Mouse (Mus musculus) brain, embryonic 18.5 days (tissue): ENCODE data around the gene Tmem91.
"Not testable (repeated sequence)": the region's sequence is repeated elsewhere in the genome, so short reads cannot be mapped to it uniquely, and the experiment has no call there.

Experiments
- DNase-seq: peaks from one replicate; pipeline ENCODE4 v3.0.0-alpha.2; 2012; ENCODE audit warnings: low read depth, low spot score

The Tmem91 gene

DNA sequence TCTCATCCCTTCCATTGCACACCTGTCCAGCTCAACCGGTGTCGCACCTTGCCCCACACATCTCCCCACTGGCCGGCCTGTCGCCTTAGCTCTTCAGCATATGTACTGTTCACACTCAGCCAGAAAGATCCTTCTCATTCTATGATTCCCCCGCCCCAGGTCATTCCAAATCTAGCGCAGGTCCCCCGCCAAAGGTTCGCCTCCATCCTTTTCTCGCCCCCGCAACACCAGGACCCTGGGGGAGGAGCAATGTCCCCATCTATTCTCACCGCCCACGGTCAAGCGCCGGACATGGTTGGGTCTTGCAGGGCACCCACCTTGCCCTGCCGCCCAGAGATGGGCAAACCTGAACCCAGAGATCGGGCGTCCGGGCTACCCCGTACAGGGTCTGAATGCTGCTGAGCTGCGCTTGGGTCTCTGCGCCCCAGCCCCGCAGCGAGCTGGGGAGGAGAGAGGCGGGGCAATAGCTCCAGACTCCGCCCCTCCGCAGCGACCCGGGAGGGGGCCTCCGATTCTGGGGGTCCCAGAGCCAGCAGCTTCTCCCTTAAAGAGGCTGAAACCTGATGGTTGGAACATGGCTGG is at the start of gene Tmem91:
Gene Tmem91 (minus strand): TSS at position 448 of the 582 bp plus-strand sequence.
- no peak for DNase-seq

DNA sequence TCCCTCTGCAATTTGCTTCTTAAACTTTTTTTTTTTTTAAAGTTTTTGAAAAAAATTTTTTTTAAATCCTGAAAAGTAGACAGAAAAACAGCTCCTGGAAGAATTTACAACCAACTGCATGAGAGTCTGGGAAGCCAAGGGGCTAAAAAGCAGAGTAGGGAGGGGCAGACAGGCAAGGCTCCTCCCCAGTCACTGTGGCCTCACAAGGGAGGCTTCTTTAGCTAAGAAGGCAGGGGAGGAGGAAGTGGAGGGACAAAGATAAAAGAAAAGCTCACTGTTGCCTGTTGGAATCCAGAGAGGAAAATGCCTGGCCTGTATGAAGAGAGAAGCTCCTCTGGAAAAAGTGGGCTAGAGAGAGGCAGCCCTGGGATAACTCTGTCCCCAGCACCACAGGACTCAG is 46.8 kb upstream of the Tmem91 start:
- DNase-seq: not testable (repeated sequence)

DNA sequence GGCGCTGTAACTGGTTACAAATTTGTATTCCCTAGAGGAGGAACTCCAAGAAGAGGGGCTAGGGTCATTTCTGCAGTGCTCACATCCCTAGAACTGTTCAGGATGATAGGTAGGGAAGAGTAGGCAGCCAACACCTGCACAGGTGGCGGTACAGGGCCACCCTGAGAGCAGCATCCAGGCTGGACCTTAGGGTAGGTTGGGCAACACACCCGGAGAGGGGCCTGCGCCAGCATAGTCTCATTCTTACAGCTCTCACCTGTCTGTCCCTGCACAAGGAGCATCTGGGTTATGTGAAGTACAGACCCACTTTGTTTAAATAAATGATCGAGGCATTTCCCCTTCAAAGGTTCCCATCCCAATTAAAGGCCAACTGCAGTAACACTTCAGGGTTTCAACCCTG is 45.8 kb upstream of the Tmem91 start:
- DNase-seq: no peak

DNA sequence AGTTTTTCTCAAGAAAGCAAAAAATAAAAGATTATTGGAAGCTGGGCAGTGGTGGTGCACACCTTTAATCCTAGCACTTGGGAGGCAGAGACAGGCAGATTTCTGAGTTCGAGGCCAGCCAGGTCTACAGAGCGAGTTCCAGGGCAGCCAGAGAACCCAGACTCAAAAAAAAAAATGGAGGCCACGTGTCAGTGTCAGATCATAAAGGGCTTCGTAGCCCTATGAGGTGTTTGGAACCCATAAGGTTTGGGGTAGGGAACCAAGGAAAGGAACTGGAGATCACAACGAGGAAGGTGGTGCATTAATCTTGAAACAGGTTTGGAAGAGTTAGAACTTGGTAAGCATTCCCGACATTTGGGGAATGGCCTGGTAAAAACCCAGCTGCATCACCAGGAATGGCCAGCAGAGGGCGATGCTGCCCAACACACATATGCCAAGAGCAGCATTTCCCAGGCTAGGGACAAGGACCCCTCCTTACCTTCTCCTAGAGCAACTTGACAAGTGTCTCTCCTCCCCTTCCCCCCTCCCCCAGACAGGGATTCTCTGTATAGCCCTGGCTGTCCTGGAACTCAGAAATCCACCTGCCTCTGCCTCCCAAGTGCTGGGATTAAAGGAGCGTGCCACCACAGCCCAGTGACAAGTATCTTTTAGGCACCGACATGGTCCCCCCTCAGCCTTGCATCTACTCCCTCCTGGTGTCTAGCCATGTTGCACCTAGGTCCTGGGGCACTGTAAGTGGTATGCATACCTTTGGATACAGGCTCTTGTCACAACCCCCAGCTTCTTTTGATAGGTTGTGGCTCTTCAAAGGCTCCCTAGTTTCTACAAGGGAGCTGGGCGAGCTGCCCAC is 45.0 kb upstream of the Tmem91 start:
- no peak for DNase-seq

DNA sequence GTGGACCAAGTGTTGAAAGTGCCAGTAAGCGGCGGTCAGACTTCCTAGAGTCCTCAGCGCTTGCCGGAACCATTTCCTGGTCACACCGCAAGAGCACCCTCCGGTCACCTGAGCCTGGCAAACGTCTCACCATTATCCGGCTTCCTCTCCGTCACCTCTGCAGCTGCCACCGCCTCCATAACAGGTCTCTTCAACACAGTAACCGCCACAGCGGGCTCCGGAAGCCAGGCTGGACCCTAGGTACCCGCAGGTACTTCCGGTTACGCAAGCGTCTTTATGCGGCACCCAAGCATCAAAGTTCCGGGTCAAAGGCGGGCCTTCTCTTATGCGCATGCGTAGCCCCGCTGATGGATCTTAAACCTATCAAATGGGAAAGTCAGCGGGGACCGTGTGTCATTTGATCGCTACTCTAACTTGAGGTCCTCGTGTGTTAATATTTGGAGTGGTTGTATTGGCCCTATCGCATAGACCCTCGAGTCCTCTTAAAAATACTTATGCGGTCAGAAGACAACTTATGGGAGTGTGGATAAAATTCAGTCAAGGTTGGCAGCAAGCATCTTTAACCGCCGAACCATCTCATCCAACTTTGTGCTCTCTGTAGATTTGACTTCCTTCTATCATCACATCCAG is 43.9 kb upstream of the Tmem91 start, which contains the start of gene Ccdc97:
Gene Ccdc97 (minus strand): TSS at position 301 of the 630 bp plus-strand sequence.
- DNase-seq: peak; percentile 91

DNA sequence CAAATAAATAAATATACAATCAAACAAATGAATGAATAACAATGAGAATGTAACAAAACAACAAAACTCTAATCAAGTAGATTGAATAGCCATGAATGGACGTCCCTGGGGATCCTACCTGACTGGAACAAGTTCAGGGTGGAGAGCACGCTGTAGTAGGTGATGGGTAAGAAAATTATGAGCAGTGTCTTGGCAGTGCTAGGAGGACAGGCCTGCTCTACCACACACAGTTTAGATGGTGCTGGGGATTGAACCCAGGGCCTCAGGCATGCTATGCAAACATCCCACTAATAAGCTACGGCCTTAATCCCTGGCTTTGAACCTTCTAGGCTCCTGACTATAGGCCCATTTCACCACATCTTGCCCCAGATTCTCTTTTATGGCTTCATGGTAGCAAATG is 42.5 kb upstream of the Tmem91 start:
- no peak for DNase-seq

DNA sequence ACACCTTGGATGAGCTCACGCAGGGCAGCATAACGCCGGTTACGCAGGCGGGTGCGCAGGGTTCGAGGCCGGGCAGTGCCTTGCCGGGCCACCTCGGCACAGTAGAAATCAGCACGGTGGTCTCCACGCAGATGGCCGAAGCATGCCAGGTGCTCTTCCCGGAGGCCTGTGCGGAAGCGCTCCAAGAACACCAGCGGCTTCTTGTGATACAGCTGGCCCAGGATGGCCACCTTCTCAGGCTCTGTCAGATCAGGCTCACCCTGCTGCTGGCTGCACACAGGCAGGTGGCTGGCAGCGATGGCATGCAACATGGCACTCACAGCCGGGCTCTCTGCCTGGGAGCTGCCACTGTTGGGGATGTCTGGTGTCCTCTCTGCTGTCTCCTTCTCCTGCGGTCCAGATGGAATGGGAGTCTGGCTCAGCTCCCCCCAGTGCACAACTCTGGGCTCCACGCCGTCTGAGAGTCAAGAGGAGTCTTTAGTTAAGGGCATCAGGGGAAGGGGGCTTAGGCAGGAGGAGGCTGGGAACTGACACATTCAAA is 40.8 kb upstream of the Tmem91 start:
- DNase-seq: no peak

DNA sequence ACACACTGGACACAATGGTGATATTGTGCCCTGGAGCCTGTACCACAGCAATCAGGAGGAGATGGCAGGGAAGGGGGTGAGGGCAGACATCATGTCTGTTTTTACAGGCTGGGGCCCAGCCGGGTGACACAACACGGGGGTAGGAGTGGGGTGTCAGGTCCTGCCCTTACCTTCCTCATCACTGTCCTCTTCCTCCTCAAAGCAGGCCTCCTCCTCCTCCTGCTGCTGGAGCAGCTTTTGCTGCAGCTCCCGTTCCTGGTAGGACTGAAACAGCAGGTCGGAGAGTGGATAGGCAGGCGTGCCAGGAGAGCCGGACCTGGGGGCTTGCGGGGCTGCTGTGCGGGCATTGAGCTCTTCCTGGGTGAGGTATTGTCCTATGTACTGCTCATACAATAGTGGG is 39.6 kb upstream of the Tmem91 start:
- no peak for DNase-seq

DNA sequence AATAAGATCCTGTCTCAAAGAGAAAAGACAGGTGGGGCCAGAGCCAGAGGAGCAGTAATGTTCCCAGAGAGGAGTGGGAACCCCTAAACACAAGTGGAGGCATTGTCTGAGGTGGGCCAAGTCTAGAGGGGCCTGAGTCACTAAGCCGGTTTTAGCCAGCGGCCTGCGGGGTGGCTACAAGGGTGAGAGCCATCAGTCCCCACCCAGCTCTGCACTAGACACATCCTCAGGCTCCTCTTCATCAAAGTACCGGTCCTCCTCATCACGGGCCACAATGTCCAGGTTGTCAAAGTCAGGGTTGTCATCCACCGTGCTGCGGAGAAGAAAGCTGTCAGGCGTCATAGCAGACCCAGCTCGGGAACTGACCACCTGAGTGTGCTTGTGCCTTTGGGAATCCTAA is 37.8 kb upstream of the Tmem91 start:
- no peak for DNase-seq

DNA sequence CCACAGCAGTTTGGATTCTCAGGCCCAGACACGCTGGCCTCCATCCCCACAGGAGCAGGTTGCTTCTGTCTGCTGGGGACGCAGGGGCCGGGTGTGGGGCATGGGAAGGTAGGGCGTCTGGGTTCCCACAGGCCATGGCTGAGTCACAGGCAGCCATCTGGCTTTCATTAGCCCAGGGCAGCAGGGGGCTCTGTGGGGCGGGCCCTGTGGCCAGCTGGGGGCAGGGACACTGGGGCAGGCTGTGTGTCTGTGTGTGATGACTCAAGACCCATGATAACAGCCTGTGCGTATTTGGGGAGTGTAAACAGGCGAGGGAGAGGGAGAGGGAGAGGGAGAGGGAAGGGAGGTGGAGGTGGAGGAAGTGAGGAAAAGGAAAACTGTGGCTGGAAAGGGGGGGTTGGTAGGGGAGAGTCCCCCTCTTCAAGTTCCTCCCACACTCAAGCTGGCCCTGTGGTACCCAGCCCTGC is 36.8 kb upstream of the Tmem91 start:
- no peak for DNase-seq

DNA sequence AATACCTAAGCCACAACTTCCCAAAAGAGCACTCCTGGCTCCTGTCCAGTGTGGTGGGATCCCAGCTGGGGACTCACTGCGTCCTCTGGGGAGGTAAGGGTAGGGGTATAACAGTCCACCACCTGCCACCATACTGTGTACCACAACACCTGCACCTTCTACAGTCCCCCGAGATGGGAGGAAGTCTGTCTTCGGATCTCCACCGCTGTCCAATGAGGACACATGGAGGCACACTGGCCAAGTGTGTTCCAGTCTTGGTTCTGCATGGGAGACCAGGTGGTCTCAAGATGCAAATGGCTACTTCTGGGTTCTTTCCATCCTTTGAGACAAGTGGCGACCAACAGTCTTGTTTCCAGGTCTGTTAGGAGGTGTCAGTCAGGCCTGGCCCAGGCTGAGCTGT is 36.2 kb upstream of the Tmem91 start:
- DNase-seq: no peak

DNA sequence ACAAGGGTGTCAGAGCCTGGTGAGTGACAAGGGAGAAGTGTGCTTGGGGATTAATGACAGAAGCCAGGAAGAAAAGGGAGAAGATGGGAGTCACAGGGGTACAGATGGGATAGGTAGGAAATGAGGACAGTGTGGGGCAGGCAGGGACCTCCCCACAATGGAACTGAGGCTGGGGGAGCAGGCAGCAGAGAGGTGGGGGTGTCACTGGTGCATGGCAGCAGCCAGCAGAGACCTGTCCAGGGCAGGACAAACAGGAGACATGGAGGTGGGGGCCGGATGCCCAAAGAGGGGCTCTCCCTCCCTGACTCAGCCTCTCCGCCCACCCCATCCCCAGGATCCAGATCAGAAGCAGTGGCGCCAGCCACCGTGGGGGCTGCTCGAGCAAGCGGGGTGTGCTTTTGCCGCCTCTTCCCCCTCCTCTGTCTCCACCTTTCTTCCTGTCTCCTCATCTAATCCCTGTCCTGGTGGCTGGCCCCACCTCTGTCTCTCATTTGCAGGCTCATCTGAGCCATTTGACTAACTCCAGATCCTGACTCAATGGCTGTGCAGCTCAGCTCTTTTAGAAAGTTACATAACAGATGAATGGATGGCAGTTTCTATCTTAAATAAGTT is 35.7 kb upstream of the Tmem91 start:
- DNase-seq: no peak

DNA sequence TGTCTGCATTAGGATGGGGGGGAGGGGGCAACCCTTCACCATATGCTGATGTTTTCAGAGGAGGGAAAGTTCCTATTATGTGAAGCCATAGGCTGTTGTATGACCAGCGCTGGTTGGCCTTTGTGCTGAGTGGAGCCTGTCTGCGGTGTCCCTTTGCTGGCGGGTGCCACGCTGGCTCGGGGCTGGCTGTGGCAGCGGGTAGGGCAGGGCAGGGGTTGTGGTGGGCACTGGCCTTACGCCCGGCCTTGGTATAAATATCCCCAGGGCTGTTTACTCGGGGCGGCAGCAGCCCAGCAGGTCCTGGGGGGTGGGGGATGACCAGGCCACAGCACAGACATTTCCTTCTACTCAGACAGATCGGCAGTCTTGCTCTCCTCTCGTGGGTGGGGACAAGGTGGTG is 35.0 kb upstream of the Tmem91 start:
- DNase-seq: no peak

DNA sequence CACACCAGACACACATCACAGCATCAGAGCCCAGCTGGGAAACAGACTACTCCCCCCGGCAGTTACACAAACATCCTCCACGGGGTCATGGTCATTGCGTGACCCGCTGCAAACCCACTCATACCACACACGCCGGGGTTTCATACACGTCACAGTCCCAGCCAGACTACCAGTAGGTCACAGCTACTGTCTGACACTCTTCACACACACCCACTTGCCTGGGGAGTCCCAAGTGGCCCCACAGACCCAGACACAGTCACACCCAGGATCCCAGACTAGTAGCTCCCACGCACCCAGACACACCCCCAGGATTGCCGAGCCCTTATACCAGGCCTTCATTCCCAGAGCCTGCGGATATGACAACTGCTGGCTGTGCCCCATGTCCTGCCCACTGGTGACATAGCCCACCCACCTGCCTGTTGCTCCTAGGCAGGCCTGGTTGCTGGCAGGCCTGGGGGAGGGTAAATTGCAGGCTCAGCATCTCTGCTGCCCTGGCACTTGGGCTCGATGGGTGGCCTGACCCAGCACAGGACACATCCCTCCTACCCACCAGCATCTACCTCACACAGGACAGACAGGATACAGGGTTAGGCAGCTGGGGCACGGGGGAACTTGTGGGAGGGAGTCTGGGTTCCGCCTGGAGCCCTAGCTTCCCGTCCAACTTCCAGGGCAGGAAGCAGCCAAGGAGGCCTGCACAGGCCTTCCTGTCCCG is 32.8 kb upstream of the Tmem91 start:
- DNase-seq: no peak

DNA sequence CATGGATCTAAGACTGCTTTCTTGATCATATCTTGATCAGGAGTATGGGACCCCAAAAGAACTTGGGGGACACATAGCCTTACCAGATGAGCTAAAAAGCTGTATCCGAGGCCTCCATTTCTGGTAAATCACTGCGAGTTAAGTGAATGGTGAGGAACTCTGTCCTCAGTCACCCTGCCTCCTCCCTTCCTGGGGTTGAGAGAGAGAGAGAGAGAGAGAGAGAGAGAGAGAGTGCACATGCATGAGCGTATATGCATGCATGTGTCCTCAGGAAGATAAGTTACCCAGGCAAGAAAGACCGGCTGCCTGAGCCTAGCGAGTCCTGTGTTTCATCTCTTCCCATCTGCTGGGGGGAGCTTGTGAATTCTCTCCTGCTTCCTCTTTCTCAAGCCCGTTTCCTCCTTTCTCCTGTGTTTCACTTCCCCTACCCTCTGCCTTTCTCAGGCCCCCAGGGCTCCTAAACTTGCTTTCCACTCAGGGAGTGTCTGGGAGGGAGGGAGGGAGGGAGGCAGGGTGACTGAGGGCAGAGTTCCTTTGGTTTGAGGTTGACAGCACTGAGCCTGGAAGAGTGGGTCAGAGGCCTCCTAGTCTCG is 31.7 kb upstream of the Tmem91 start:
- DNase-seq: no peak

DNA sequence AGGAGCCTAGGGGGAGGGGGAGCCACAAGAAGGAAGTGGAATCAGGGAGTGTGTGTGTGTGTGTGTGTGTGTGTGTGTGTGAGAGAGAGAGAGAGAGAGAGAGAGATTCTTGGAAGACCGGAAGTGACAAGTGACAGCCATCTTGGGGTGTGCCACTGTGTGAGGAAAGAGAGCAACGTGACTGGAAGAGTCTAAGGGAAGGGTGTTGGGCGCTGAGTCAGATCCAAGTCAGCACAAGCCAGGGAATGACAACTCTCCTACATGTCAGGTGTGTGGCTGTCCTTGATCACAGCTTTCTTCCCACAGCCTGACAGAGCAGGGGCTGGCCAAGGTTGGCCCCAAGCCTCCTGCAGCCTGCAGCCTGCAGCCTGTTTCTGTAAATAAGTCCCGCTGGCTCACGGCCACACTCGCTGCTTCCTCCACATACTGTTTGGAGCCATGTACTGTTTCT is 30.9 kb upstream of the Tmem91 start:
- DNase-seq: no peak

DNA sequence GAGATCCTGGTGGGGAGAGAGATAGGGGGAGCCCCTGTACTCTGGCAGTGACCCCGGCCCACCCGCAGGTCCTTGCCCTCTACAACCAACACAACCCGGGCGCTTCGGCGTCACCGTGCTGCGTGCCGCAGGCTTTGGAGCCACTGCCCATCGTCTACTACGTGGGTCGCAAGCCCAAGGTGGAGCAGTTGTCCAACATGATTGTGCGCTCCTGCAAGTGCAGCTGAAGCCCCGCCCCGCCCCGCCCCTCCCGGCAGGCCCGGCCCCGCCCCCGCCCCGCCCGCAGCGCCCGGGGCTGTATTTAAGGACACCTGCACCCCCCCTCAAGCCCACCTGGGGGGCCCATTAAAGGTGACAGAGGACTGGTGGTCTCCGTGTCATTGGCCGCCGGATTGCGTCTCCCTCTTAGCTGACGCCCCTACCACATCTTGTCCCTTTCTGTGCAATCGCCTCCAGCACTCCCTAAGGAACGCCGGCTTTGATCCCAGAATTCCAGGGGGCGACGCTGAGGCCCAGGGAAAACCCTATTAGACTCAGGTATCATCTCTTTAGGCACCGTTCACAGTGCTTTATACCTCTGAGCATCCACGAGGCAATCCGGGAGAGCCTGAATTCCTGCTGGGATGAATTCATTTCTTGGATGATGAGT is 29.9 kb upstream of the Tmem91 start:
- DNase-seq: no peak

DNA sequence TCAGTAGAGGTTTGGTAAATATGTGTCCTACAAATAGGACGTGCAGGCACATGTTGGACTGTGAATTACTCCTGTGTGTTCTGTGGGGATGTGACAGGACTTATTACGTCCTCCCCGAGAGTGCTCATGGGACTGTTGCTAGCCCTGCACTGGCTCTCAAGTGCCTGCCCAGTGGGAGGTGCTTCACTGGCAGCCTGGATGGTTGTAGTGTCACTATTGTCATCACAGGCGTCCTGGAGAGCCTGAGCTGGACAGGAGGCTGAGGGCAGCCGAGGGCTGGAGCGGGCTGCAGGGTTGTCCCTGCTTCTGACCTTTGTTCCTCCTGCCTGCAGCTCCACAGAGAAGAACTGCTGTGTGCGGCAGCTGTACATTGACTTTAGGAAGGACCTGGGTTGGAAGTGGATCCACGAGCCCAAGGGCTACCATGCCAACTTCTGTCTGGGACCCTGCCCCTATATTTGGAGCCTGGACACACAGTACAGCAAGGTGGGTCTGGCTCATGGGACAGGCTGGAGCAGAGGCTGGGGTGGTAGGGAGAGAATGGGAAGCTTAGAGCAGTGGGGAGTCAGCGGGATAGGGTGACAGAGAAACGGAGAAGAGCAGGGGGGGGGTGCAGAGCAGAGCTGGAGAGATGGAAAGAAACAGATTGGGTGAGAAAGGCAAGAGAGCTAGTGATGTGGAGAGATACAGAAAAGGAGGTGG is 29.0 kb upstream of the Tmem91 start:
- DNase-seq: no peak

DNA sequence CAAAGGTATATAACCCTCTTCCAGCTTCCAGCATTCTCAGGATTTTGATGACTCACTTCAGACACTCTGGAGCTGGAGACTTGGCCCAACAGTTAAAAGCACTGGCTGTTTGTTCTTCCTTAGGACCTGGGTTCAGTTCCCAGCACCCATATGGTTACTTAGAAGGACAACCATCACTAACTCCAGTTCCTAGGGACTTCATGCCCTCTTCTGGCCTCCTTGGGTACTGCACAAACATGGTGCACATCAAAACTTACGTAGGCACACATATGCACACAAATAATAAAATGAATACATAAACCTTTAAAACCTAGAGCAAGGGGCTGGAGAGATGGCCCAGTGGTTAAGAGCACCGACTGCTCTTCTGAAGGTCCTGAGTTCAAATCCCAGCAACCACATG is 27.4 kb upstream of the Tmem91 start:
- no peak for DNase-seq

DNA sequence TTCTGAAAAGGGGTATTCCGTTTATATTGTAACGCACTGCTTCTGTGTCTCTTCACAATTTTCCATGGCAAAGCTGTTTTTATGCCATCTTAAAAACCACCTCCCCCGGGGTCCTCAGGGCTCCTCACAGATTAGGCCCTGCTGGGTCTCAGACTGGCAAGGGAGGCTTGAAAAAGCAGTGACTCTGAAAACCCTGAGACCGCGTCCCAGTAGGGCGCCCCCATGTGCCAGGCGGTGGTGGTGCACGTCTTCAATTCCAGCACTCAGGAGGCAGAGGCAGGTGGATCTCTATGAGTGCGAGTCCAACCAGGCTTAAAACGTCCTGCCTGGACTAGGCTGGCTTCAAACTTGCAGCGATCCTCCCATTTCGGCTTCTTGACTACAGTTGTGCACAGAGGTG is 25.8 kb upstream of the Tmem91 start:
- DNase-seq: no peak
